Mouse (Mus musculus): ENCODE measurements around the gene Adamts7.

DNA sequence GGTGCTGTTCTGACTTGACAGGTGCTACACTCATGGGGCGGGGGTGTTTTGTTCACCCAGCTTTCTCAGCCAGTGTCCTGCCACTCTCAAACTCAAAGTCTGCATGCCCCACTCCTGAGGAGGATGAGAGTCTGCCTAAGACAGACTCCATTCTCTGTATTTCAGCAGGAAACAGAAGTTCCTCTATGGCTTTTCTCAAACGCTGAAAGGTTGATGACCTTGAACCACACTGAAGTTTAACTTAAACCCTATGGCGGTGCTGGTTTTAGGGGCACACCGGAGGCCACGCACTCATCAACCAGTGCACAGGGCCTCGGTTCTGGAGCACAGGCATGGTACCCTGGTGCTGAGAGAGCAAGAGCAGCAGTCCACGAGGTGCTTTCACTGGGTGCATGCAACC lies 94.4 kb downstream of the Adamts7 start:
- no peak for TF ChIP-seq CTCF (conservative IDR thresholded peaks at IDR 0.05; ENCODE audit: low read length)
- TF ChIP-seq NANOG (IDR thresholded peaks at IDR 0.05; ENCODE audit: borderline replicate concordance, low read length) = no peak
- TF ChIP-seq POU5F1 (IDR thresholded peaks at IDR 0.05; ENCODE audit: borderline replicate concordance, low read length) = no peak

All from E14TG2a.4 (cell line).